In the genomic region with DNA sequence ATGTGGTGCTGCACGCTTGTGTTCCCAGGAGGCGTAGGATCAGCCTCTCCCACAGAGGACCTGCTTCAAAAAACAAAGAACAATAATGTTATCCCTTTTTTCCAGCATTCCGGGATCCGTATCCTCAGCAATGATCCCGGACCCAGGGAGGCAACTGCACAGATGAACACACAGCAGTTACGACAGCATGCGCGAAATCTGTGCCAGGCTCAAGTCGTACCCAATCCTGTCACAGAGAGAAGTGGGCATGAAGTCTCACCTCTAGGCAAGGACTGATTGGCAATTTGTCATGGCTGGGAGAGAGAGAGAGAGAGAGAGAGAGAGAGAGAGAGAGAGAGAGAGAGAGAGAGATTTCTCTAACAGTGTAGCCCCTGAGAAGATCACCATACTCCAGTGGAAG, we compare ENCODE assay signal across 25 mouse cellular contexts. TPM values are rescaled to one million over a fixed set of nuclear protein-coding genes. Genes with fewer than 3 reads are reported as not detected.
A peak's percentile ranks its signal among the peaks of the same experiment; 100 is the strongest.
DNase-seq lines count a peak whose midpoint lies in the region; ATAC-seq and TF ChIP-seq lines count a peak whose summit lies in the region.
"Had no signal": no experiment of that assay in that cellular context is flagged by ENCODE, and none has a peak within 500 bp of the region (broad histone marks: within the 10 kb centered on the region; RNA-seq: fewer than 3 reads in every experiment).

No protein-coding gene starts in this region.

- ATAC-seq in midbrain, postnatal 0 days (ENCODE audit: low FRiP score) = no peak
- no peak for ATAC-seq in midbrain, embryonic 11.5 days (ENCODE audit: low FRiP score)
- no peak for ATAC-seq in granulocyte monocyte progenitor cell, adult 5-6 weeks (replicated peaks; ENCODE audit: poor library complexity, severe bottlenecking)
- ATAC-seq: forebrain, embryonic 14.5 days; intestine, embryonic 15.5 days; midbrain, embryonic 16.5 days had no signal

- 80% methylated on average over 9 of the region's 9 CpGs for WGBS in midbrain, postnatal 0 days
- 88% methylated on average over 9 of the region's 9 CpGs for WGBS in midbrain, embryonic 11.5 days

- H3K9me3 ChIP-seq in midbrain, postnatal 0 days (ENCODE audit: low read length) = no peaks in the 10 kb centered on the region
- H3K9me3 ChIP-seq in midbrain, embryonic 11.5 days (ENCODE audit: control insufficient read depth, low read length) = no peaks in the 10 kb centered on the region
- H3K9me3 ChIP-seq: embryonic facial prominence, embryonic 12.5 days; hindbrain, embryonic 10.5 days; intestine, embryonic 15.5 days; limb, embryonic 13.5 days; liver, embryonic 13.5 days; stomach, embryonic 15.5 days had no signal

- H3K4me3 ChIP-seq in midbrain, postnatal 0 days (ENCODE audit: low read depth, low read length) = no peak overlapping the region
- H3K4me3 ChIP-seq in midbrain, embryonic 11.5 days (ENCODE audit: low read depth, low read length) = no peak overlapping the region
- H3K4me3 ChIP-seq: embryonic facial prominence, embryonic 12.5 days; erythroblast, embryonic 14.5 days; hindbrain, embryonic 10.5 days; intestine, embryonic 15.5 days; limb, embryonic 13.5 days; liver, embryonic 13.5 days; stomach, embryonic 15.5 days had no signal

- H3K27me3 ChIP-seq in midbrain, postnatal 0 days (ENCODE audit: insufficient read depth, low read length) = no peaks in the 10 kb centered on the region
- H3K27me3 ChIP-seq in midbrain, embryonic 11.5 days (ENCODE audit: control insufficient read depth, insufficient read depth, low read length) = no peaks in the 10 kb centered on the region
- H3K27me3 ChIP-seq: embryonic facial prominence, embryonic 12.5 days; intestine, embryonic 15.5 days; limb, embryonic 13.5 days; liver, embryonic 13.5 days; stomach, embryonic 15.5 days had no signal

- TF ChIP-seq CTCF in midbrain, postnatal 0 days (IDR thresholded peaks at IDR 0.05) = no peak

- peak; percentile 9 for DNase-seq in adrenal gland, postnatal 10 days
- DNase-seq in adrenal gland, postnatal 25 days = no peak
- peak; percentile 66 for DNase-seq in midbrain, postnatal 0 days (ENCODE audit: low spot score)
- DNase-seq in midbrain, embryonic 11.5 days (ENCODE audit: low spot score, missing footprints) = no peak
- DNase-seq in cerebellum, postnatal 25 days = peak; percentile 87 to 88
- no peak for DNase-seq in gastrocnemius, postnatal 10 days
- DNase-seq in yolk sac, embryonic 10.5 days (ENCODE audit: low spot score) = no peak
- DNase-seq: gastrocnemius, postnatal 36 days; liver, embryonic 13.5 days; lung, embryonic 14.5 days; lung, postnatal 36 days; right cerebral cortex, postnatal 25 days; thymus, adult 2 months had no signal

- H3K36me3 ChIP-seq in midbrain, postnatal 0 days (ENCODE audit: insufficient read depth, low read length) = no peaks in the 10 kb centered on the region
- no peaks in the 10 kb centered on the region for H3K36me3 ChIP-seq in midbrain, embryonic 11.5 days (ENCODE audit: control insufficient read depth, insufficient read depth, low read length)
- H3K36me3 ChIP-seq: embryonic facial prominence, embryonic 12.5 days; hindbrain, embryonic 10.5 days; intestine, embryonic 15.5 days; limb, embryonic 13.5 days; liver, embryonic 13.5 days; stomach, embryonic 15.5 days had no signal

- H3K27ac ChIP-seq in midbrain, postnatal 0 days (ENCODE audit: low read depth, low read length) = no peak overlapping the region
- no peak overlapping the region for H3K27ac ChIP-seq in midbrain, embryonic 11.5 days (ENCODE audit: low read depth, low read length)
- H3K27ac ChIP-seq: embryonic facial prominence, embryonic 12.5 days; hindbrain, embryonic 10.5 days; intestine, embryonic 15.5 days; limb, embryonic 13.5 days; liver, embryonic 13.5 days; stomach, embryonic 15.5 days had no signal

- H3K9ac ChIP-seq in midbrain, postnatal 0 days (replicated peaks; ENCODE audit: low read length, poor library complexity, severe bottlenecking) = no peak overlapping the region
- H3K9ac ChIP-seq in midbrain, embryonic 11.5 days (ENCODE audit: low read length) = no peak overlapping the region
- H3K9ac ChIP-seq: embryonic facial prominence, embryonic 12.5 days; intestine, embryonic 15.5 days; limb, embryonic 13.5 days; liver, embryonic 13.5 days; lung, embryonic 14.5 days; stomach, embryonic 15.5 days had no signal

- H3K4me1 ChIP-seq in midbrain, postnatal 0 days (ENCODE audit: insufficient read depth, low read length) = no peaks in the 10 kb centered on the region
- no peaks in the 10 kb centered on the region for H3K4me1 ChIP-seq in midbrain, embryonic 11.5 days (ENCODE audit: control insufficient read depth, insufficient read depth, low read length)
- H3K4me1 ChIP-seq: embryonic facial prominence, embryonic 12.5 days; hindbrain, embryonic 10.5 days; intestine, embryonic 15.5 days; limb, embryonic 13.5 days; liver, embryonic 13.5 days; stomach, embryonic 15.5 days had no signal

- H3K4me2 ChIP-seq in midbrain, postnatal 0 days (ENCODE audit: low read depth, low read length, poor library complexity, severe bottlenecking) = no peak overlapping the region
- H3K4me2 ChIP-seq in midbrain, embryonic 11.5 days = no peak overlapping the region
- H3K4me2 ChIP-seq: embryonic facial prominence, embryonic 12.5 days; intestine, embryonic 15.5 days; limb, embryonic 13.5 days; liver, embryonic 13.5 days; lung, embryonic 14.5 days; stomach, embryonic 15.5 days had no signal

RNA-seq across cellular contexts. Expression of a gene that starts 31.0 kb away (rescaled TPM):
- under 1 TPM; 0.45 to 0.51 TPM for total RNA-seq in adrenal gland, postnatal 10 days (2021)
- total RNA-seq in adrenal gland, postnatal 25 days (2021) = 5.6 and 7.4 TPM in 2 replicates
- 0.42 and 1.8 TPM in 2 replicates for total RNA-seq in midbrain, postnatal 0 days (2014; rRNA removed)
- polyA plus RNA-seq in midbrain, postnatal 0 days (2015; fragmentation: Nextera tagmentation; extraction: Ambion mirVana) = 0.79 and 0.81 TPM in 2 replicates
- not detected in 2 replicates for polyA plus RNA-seq in midbrain, embryonic 11.5 days (2014; fragmentation: Nextera tagmentation; extraction: Ambion mirVana)
- 1 to 10 TPM; 4.6 to 6.1 TPM for total RNA-seq in gastrocnemius, postnatal 10 days (2021)
- total RNA-seq in granulocyte monocyte progenitor cell, adult 5-6 weeks (2014; fragmentation: Nextera tagmentation) = not detected in 2 replicates
- not detected in 2 replicates for total RNA-seq in granulocyte monocyte progenitor cell, adult 5-6 weeks (2017)
- total RNA-seq: megakaryocyte-erythroid progenitor cell, adult 5-6 weeks; neutrophil, adult 5-6 weeks had no signal
- polyA plus RNA-seq: erythroblast, embryonic 14.5 days; forebrain, embryonic 14.5 days; heart, postnatal 0 days; limb, embryonic 13.5 days; liver, embryonic 13.5 days had no signal

Comparison
In these comparisons a context has a peak if more than half of its experiments do, and no peak if none do; other contexts are left out.
1. DNase-seq: peak in adrenal gland, postnatal 10 days (single experiment), midbrain, postnatal 0 days (single experiment) and cerebellum, postnatal 25 days (2 of 2); none in adrenal gland, postnatal 25 days (single experiment), midbrain, embryonic 11.5 days (single experiment), gastrocnemius, postnatal 10 days (single experiment) and yolk sac, embryonic 10.5 days (single experiment).